Mouse (Mus musculus): ENCODE results near the gene Ptprd. TPM values are rescaled to one million over a fixed set of nuclear protein-coding genes. Genes with fewer than 3 reads are reported as not detected.

Ptprd gene
- total RNA-seq, 2 experiments from 2014 or later: 5.0 to 6.9 TPM

DNA sequence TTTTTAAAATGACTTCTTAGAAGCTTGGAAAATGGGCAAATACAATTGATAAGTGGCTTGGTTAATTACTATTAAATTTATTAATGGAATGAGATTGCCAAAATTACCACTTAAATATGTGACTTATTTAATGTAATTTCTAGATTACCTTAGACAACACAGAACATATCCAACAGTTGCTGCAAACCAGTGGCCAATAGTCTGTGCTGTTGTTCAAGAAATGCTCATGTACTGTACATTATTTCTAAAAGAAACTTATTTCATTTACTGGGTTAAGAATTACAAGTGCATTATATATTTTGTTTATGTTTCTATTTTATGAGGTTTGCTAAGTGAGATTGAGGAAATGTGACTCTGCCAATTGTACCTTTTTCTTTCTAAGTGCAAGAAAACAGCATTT lies 567.3 kb downstream of the Ptprd start:
- no peak overlapping the region for H3K27ac ChIP-seq
- TF ChIP-seq CTCF (IDR thresholded peaks at IDR 0.05): peak; percentile 44
- no peak for DNase-seq
- H3K4me3 ChIP-seq: no peak overlapping the region
- intact Hi-C loops (cut with DNase I): no loop called here

DNA sequence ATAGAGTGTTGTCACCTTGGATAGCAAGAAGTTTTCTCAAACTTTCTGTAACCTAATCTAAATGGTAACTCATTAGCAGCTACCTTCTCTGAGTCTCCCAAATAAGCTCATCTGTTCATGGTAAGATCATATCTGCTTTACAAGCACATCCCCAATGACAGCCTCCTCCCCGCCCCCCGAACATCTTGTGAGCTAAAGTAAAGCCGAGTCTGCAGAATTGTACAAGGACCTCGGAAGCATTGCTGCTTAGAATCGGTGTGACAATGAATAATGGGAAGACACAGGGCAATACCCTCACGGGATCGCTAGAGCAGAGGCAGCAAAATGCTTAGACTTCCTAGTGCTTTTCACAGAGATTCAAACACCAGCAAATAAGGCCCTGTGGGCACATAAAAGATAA lies 571.7 kb downstream of the Ptprd start:
- Histone ChIP-seq H3K27ac (no peak overlapping the region), H3K4me3 (no peak overlapping the region)
- no peak for DNase-seq
- intact Hi-C loops (cut with DNase I): no loop called here
- TF ChIP-seq CTCF (IDR thresholded peaks at IDR 0.05): no peak

DNA sequence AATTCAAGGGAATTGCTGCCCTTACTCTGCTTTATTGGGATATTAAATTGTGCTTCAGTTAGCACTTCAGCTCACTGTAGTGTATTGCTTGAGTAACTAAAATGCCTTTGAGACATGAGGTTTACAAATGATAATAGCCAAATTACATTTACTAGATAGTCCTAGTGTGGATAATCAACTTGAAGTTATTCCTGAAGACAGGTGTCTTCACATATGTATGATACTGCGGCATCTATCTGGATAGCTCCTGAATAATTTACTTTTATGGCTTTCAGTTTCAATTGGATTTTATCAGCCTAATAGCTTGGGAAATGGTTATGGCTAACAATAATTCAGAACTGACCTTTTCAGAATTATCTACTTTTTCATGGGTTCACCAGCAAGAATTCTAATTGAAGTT lies 598.6 kb downstream of the Ptprd start:
- no peak for TF ChIP-seq CTCF (IDR thresholded peaks at IDR 0.05)
- intact Hi-C loops (cut with DNase I): no loop called here

DNA sequence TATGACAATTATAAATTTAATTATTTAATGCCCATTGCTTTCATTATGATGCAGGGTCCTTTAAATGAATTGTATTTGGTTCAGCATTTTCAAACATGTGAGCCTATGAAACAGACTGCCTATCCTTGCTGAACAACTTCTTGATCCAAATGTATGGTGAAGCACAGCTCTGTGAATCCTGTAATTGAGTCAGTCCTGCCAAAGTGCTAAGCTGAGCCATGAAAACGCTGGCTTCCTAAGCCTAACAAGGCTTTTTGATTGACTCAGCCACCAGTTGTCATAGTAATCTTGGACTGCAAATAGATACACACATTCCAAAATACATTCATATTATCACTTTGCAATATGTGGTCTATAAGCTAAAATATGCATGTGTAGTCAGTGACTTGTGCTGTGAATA lies 625.1 kb downstream of the Ptprd start:
- Histone ChIP-seq H3K4me3 (no peak overlapping the region), H3K27ac (no peak overlapping the region)
- no peak for DNase-seq
- intact Hi-C loops (cut with DNase I): no loop called here
- TF ChIP-seq CTCF (IDR thresholded peaks at IDR 0.05): no peak

More for the DNA sequence above, 598.6 kb downstream of the Ptprd start:
- Histone ChIP-seq H3K4me3 (no peak overlapping the region), H3K27ac (no peak overlapping the region)
- no peak for DNase-seq

DNA sequence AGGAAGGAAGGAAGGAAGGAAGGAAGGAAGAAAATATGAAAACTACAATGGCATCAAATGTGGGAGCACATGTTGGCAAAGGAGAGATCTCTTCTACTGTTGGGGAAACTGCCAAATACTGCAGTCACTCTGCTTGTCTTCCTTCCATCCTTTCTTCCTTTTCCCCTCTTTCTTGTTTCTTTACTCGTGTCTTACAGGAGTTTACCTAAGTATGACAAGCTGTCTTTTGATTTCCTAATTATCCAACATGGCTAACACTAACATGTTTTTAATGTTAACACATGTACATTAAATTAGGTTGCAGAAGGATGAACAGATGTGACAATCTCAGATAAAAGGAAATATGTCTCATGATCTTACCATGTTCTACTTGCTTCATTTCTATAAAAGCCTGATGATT lies 625.5 kb downstream of the Ptprd start:
- no peak for DNase-seq
- no peak overlapping the region for H3K4me3 ChIP-seq
- intact Hi-C loops (cut with DNase I): no loop called here
- TF ChIP-seq CTCF (IDR thresholded peaks at IDR 0.05): no peak
- H3K27ac ChIP-seq: no peak overlapping the region

DNA sequence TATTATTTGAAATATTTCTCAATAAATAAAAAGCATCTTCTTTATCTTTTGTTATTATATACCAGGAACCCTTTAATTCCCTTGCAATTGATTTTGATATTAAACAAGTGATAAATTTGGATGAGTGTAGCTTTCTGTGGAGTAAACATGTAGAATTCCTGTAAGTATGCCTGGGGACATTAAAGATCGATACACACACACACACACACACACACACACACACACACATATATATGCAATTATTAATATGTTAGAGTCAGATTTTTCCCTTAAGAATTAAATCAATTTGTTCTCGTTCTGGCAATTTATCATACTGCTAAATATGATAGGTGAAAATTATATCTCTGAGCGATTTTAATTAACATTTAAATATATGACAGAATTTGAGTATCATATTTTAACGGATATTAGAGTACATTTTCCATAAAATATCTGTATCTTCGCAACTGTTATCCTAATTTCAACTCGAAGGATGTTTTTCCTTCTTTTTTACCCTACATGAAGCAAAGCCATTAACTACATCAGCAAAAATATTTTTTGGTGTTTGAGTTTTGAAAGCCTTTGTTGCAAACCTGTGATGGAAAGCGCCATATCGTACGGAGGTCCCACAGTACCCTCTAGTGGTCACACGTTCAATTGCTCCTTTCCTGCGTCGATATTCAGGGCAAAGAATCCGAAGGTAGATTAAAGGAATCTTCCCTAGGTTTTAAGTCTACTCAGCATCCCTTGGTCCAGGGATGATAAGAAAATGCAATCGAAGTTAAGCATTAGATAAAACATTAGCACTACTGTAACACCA lies 653.2 kb downstream of the Ptprd start:
- intact Hi-C loops (cut with DNase I): no loop called here
- peak; percentile 79 for TF ChIP-seq CTCF (IDR thresholded peaks at IDR 0.05)

GRCm38 (mm10) chr4:77555841-77556240 lies 655.9 kb downstream of the Ptprd start:
- no peak for DNase-seq
- H3K27ac ChIP-seq: no peak overlapping the region
- intact Hi-C loops (cut with DNase I): loop anchor here (2.0 kb wide), 1 partner anchor 473 kb away; no protein-coding TSS in a partner anchor
- no peak for TF ChIP-seq CTCF (IDR thresholded peaks at IDR 0.05)
- no peak overlapping the region for H3K4me3 ChIP-seq

More for the DNA sequence above, 653.2 kb downstream of the Ptprd start:
- no peak overlapping the region for H3K27ac ChIP-seq
- no peak for DNase-seq
- H3K4me3 ChIP-seq: no peak overlapping the region

DNA sequence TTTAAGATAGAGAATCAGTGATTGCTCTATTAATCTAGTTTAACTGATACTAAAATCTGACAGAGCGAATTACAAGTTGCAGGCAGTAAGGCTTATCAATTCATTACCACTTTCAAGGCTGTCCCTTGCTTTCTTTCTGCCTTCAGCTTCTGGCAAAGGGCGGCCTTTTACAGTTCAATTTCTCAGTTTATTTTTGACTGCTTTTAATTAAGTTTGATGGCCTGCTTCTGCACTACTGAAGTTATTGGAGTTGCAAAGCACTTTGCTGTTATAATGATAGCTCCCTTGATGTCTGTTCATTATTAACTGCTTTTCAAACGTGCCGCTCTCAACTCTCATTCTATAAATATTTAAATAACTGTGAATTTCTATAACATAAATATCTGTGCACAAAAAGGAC lies 673.9 kb downstream of the Ptprd start:
- Histone ChIP-seq H3K4me3 (no peak overlapping the region), H3K27ac (no peak overlapping the region)
- intact Hi-C loops (cut with DNase I): no loop called here
- DNase-seq: no peak
- TF ChIP-seq CTCF (IDR thresholded peaks at IDR 0.05): no peak

- H3K4me3 ChIP-seq: no peak overlapping the region
- no peak for TF ChIP-seq CTCF (IDR thresholded peaks at IDR 0.05)
- intact Hi-C loops (cut with DNase I): no loop called here
- H3K27ac ChIP-seq: no peak overlapping the region
- no peak for DNase-seq
Observed at GRCm38 (mm10) chr4:77537336-77537735, 674.4 kb downstream of the Ptprd start.

DNA sequence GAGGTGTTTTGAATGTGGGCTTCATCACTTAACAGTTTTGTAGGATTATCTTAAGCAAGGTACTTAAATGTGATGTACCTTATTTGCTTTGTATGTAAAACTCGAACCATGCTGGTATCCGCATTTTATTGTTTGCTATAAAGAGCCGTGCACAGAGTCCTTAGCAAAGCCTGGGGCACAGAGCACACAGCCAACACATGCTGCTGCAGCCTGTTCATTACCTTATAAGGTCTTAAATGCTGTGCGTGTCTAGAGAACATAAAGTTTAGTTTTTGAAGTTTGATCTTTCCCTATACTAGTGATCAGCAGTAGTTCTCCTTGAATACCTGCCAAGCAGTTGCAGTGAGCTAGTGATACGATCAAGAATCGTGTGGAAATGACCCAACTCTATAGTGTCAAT lies 676.2 kb downstream of the Ptprd start:
- TF ChIP-seq CTCF (IDR thresholded peaks at IDR 0.05): no peak
- Histone ChIP-seq H3K27ac (no peak overlapping the region), H3K4me3 (no peak overlapping the region)
- DNase-seq: no peak
- intact Hi-C loops (cut with DNase I): no loop called here

- intact Hi-C loops (cut with DNase I): no loop called here
- no peak for TF ChIP-seq CTCF (IDR thresholded peaks at IDR 0.05)
Observed at GRCm38 (mm10) chr4:77534553-77534952, 677.2 kb downstream of the Ptprd start.

GRCm38 (mm10) chr4:77519166-77519565 lies 692.6 kb downstream of the Ptprd start:
- TF ChIP-seq CTCF (IDR thresholded peaks at IDR 0.05): peak; percentile 47
- H3K4me3 ChIP-seq: no peak overlapping the region
- intact Hi-C loops (cut with DNase I): no loop called here
- H3K27ac ChIP-seq: no peak overlapping the region
- no peak for DNase-seq

More at GRCm38 (mm10) chr4:77534553-77534952, 677.2 kb downstream of the Ptprd start:
- Histone ChIP-seq H3K27ac (no peak overlapping the region), H3K4me3 (no peak overlapping the region)
- no peak for DNase-seq

GRCm38 (mm10) chr4:77513914-77514628 lies 697.7 kb downstream of the Ptprd start:
- no peak for TF ChIP-seq CTCF (IDR thresholded peaks at IDR 0.05)
- intact Hi-C loops (cut with DNase I): no loop called here
- no peak overlapping the region for H3K27ac ChIP-seq
- DNase-seq: no peak
- H3K4me3 ChIP-seq: no peak overlapping the region

Measured in gastrocnemius, adult 2 months (tissue).